Mouse (Mus musculus) ES-E14 (cell line): ENCODE measurements around the gene Fads3.

Experiments
- HCFC1 ChIP-seq: IDR thresholded peaks from 2 replicates; pipeline ENCODE4 v1.6.1; 2012; ENCODE audit warnings: low read length, inconsistent platforms, borderline replicate concordance; ENCODE audit not compliant: insufficient read depth
- ZC3H11A ChIP-seq: IDR thresholded peaks from 2 replicates; pipeline ENCODE4 v1.6.1; 2012; ENCODE audit warnings: low read depth, mild to moderate bottlenecking, inconsistent platforms, low read length, borderline replicate concordance

- TF ChIP-seq ZC3H11A (no peak), HCFC1 (no peak)
Observed at GRCm38 (mm10) chr19:10106634-10107033, 65.3 kb downstream of the Fads3 start.
